Mouse (Mus musculus) 3T3-L1 (cell line): Measurements from ENCODE around the gene 4930503E14Rik.
"Not testable (repeated sequence)": the region's sequence is repeated elsewhere in the genome, so short reads cannot be mapped to it uniquely, and the experiment has no call there.

ENCODE experiments used
- DNase-seq: peaks from one replicate; pipeline ENCODE4 v3.0.0-alpha.2; 2015; ENCODE audit warnings: low read depth, low spot score

Gene 4930503E14Rik

GRCm38 (mm10) chr14:44213154-44213553, at the start of gene 4930503E14Rik:
4930503E14Rik (minus strand) TSS chr14:44213254.
- DNase-seq, result not testable (repeated sequence)

- DNase-seq, result no peak
Observed at GRCm38 (mm10) chr14:44248039-44248438, 35.0 kb upstream of the 4930503E14Rik start.

- not testable (repeated sequence) for DNase-seq
Observed at GRCm38 (mm10) chr14:44197361-44197760, 15.7 kb downstream of the 4930503E14Rik start, which contains the start of gene Gm8212. Gm8212 (plus strand) TSS chr14:44197661.

- not testable (repeated sequence) for DNase-seq
Observed at GRCm38 (mm10) chr14:44123551-44123950, 89.5 kb downstream of the 4930503E14Rik start, which contains the start of gene Gm3327. Gm3327 (plus strand) TSS chr14:44123851.
